Mouse (Mus musculus): ENCODE data around the gene Agl. TPM values are rescaled to one million over a fixed set of nuclear protein-coding genes. Genes with fewer than 3 reads are reported as not detected.

Gene Agl
- polyA plus RNA-seq, 1 experiment from 2014 or later, result 10.2 TPM

DNA sequence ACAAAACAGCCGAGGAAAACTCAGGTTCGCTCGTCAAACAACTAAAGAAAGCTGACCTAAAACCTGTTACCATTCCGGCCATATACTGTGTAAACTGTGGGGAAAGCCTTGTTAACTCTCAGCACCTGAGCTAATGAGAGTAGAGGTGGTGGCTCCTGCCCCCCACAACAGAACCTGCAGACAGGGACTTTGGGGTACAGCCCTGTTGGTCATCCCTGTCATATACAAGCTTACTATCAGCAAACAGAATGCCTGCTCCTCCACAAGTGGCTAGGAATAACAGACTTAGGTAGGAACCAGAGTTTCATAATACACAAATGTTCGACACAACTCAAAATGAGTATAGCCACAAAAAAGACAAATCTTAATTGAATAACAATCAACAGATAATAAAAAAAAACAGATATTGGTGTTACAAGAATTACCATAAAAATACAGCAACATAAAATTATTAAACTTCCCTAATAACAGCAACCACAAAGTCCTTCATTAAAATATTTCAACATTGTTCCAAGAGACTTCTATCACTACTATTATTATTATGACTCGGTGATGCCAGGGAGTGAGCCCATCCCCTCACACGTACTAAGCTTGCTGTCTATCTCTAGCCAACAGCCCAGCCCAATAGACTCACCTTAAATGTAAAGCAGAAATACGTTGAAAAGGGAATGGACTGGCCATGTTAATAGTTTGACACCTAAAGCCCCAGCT, 112.9 kb downstream of the Agl start:
- Histone ChIP-seq H3K27ac (replicated peaks) (no peak overlapping the region), H3K4me3 (no peak overlapping the region), H3K36me3 (replicated peaks) (peaks cover 12% of the 10 kb centered on the region; the same call in 1 of the 2 replicates), H3K27me3 (replicated peaks; ENCODE audit: low read depth, poor library complexity, severe bottlenecking) (no peaks in the 10 kb centered on the region), H3K4me1 (no peaks in the 10 kb centered on the region), H3K9me3 (no peaks in the 10 kb centered on the region)
- DNase-seq (ENCODE audit: low spot score), result no peak
- WGBS, result 89% methylated on average over 8 of the region's 8 CpGs

GRCm38 (mm10) chr3:116694312-116694711, 113.7 kb downstream of the Agl start:
- no peaks in the 10 kb centered on the region for H3K9me3 ChIP-seq
- DNase-seq (ENCODE audit: low spot score), result no peak
- H3K27ac ChIP-seq (replicated peaks), result no peak overlapping the region
- H3K4me1 ChIP-seq, result no peaks in the 10 kb centered on the region
- peaks cover 12% of the 10 kb centered on the region; the same call in 1 of the 2 replicates for H3K36me3 ChIP-seq (replicated peaks)
- 90% methylated on average over 3 of the region's 3 CpGs for WGBS
- H3K27me3 ChIP-seq (replicated peaks; ENCODE audit: low read depth, poor library complexity, severe bottlenecking), result no peaks in the 10 kb centered on the region
- H3K4me3 ChIP-seq, result no peak overlapping the region

Other genes with a start within 250 kb of the Agl start
- 0.70 and 0.75 TPM in 2 replicates for gene Lrrc39, start 245.2 kb downstream of the Agl start, polyA plus RNA-seq (2016; fragmentation: Nextera tagmentation; extraction: Ambion mirVana)
- gene Sass6, start 213.2 kb downstream of the Agl start, polyA plus RNA-seq (2016; fragmentation: Nextera tagmentation; extraction: Ambion mirVana), result 38.5 and 39.6 TPM in 2 replicates
- 24.7 and 24.9 TPM in 2 replicates for gene Trmt13, start 193.6 kb downstream of the Agl start, polyA plus RNA-seq (2016; fragmentation: Nextera tagmentation; extraction: Ambion mirVana)
- gene Mfsd14a, start 145.5 kb downstream of the Agl start, polyA plus RNA-seq (2016; fragmentation: Nextera tagmentation; extraction: Ambion mirVana), result 80.7 and 87.8 TPM in 2 replicates
- not detected in 2 replicates for gene Gm43191, start 126.9 kb downstream of the Agl start, polyA plus RNA-seq (2016; fragmentation: Nextera tagmentation; extraction: Ambion mirVana)
- gene Slc35a3, start 95.3 kb downstream of the Agl start, polyA plus RNA-seq (2016; fragmentation: Nextera tagmentation; extraction: Ambion mirVana), result 7.8 and 8.7 TPM in 2 replicates
- 13.8 and 15.1 TPM in 2 replicates for gene Frrs1, start 51.3 kb upstream of the Agl start, polyA plus RNA-seq (2016; fragmentation: Nextera tagmentation; extraction: Ambion mirVana)
- not detected in 2 replicates for gene 4930455H04Rik, start 160.1 kb upstream of the Agl start, polyA plus RNA-seq (2016; fragmentation: Nextera tagmentation; extraction: Ambion mirVana)
- gene Palmd, start 160.8 kb upstream of the Agl start, polyA plus RNA-seq (2016; fragmentation: Nextera tagmentation; extraction: Ambion mirVana), result 0.88 and 1.5 TPM in 2 replicates